Mouse (Mus musculus): ENCODE results near the gene Ift27. TPM values are rescaled to one million over a fixed set of nuclear protein-coding genes. Genes with fewer than 3 reads are reported as not detected.

Gene Ift27
- 9.3 and 18.7 TPM in 2 replicates for polyA plus RNA-seq (2012; rRNA removed)

DNA sequence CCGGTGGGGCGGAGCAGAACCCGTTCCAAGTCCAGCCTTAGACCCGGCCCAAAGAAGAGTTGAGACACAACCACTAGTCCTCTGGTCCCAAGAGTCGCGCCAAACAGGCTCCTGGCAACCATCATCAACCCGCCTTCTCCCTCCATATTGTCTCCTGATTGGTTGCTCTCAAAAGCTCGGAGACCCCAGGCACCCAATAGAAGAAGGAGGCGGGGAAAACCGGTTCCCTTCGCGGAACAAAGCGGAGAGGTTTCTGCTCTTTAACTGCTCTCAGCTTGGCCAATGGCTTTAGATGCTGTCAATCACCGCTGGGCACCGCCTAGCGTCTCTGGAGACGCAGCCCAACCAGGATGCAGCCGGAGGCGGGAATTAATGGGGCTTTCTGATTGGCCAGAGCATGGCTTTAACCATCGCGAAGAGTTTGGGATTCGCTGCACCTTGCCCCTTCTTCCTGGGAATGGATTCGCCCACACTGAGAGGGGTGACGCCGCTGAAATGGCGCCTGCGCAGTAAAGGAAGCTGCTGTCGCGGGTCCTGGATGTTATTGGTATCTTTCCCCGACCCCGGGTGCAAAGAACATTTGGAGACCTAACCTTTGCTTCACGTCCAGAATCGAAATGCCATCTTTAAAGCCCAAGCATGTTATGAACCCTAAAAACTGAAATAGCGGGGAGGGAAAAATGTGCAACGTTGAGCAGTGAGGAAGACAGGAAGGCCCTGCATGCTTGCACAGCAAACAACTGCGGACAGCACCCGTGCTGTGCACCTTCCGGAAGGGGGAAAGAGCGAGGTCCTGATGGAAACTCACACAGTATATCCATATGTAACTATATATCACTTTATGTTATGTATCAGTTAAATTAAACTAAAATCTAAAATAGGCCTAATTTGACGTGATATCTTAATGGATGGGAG is at the start of gene Ift27:
Gene Ift27 (minus strand): TSS at position 136 of the 915 bp plus-strand sequence.
- Histone ChIP-seq H3K27me3 (ENCODE audit: control insufficient read depth, insufficient read depth, low read length) (no peaks in the 10 kb centered on the region), H3K4me3 (ENCODE audit: low read depth, low read length) (peak within 1 kb of the TSS; percentile 68), H3K4me1 (ENCODE audit: control insufficient read depth, insufficient read depth, insufficient read length, low read length) (peaks cover 13% of the 10 kb centered on the region), H3K27ac (ENCODE audit: insufficient read depth, low read depth, low read length) (peak within 1 kb of the TSS; percentile 60), H3K36me3 (ENCODE audit: control insufficient read depth, insufficient read depth, low read length) (no peaks in the 10 kb centered on the region)
- 1% methylated on average over 40 of the region's 40 CpGs for WGBS
- TF ChIP-seq POLR2A (IDR thresholded peaks at IDR 0.05; ENCODE audit: low read depth, low read length) (peak; percentile 56; the same call in 1 of the 2 replicates), CTCF (IDR thresholded peaks at IDR 0.05; ENCODE audit: extremely low read depth, insufficient read length, insufficient replicate concordance, low read depth, low read length) (no peak)

DNA sequence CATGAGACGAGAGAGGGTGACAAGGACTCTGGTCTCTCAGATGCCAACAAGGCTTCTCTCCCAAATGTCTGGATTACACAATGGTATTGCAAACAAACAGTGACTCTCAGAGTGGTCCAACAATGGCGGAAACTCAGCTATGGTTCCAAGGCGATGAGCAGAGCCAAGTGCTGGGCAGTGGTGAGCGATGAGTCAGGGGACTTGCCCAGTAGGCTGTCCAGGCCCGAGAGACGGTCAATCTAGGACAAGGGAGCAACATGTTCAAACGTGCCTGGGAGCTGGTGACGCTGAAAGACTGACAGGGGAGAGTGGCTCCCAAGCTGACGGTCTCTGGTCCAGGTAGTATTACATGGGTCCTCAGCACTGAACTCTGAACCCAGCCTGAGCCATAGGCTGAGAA is 41.4 kb upstream of the Ift27 start:
- WGBS: 83% methylated on average over 9 of the region's 9 CpGs
- H3K4me1 ChIP-seq (ENCODE audit: control insufficient read depth, insufficient read depth, insufficient read length, low read length): no peaks in the 10 kb centered on the region
- H3K4me3 ChIP-seq (ENCODE audit: low read depth, low read length): no peak overlapping the region
- TF ChIP-seq CTCF (IDR thresholded peaks at IDR 0.05; ENCODE audit: extremely low read depth, insufficient read length, insufficient replicate concordance, low read depth, low read length) (no peak), POLR2A (IDR thresholded peaks at IDR 0.05; ENCODE audit: low read depth, low read length) (no peak)
- H3K27ac ChIP-seq (ENCODE audit: insufficient read depth, low read depth, low read length): no peak overlapping the region
- no peaks in the 10 kb centered on the region for H3K36me3 ChIP-seq (ENCODE audit: control insufficient read depth, insufficient read depth, low read length)
- H3K27me3 ChIP-seq (ENCODE audit: control insufficient read depth, insufficient read depth, low read length): no peaks in the 10 kb centered on the region

DNA sequence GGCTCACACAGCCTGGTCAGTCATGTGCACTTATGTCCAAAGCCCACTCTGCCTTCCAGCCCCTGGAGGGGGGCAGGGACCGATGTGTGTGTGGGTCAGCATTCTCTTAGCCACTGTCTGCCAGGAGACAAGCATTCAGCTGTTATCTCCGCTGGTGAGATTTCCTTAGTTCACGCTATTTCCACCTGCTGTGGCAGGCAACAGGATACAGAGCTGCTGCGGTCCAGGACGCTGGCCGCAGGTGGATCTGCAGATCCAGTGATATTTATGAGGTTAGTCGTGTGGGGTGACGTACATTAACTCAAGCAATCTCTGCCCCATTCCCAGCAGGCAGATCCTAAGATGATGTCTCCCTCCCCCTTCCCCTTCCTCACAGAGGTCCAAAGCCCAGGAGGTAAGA is 37.5 kb upstream of the Ift27 start:
- Histone ChIP-seq H3K36me3 (ENCODE audit: control insufficient read depth, insufficient read depth, low read length) (no peaks in the 10 kb centered on the region), H3K27me3 (ENCODE audit: control insufficient read depth, insufficient read depth, low read length) (no peaks in the 10 kb centered on the region), H3K4me3 (ENCODE audit: low read depth, low read length) (no peak overlapping the region), H3K27ac (ENCODE audit: insufficient read depth, low read depth, low read length) (no peak overlapping the region), H3K4me1 (ENCODE audit: control insufficient read depth, insufficient read depth, insufficient read length, low read length) (no peaks in the 10 kb centered on the region)
- 76% methylated on average over 8 of the region's 8 CpGs for WGBS
- TF ChIP-seq CTCF (IDR thresholded peaks at IDR 0.05; ENCODE audit: extremely low read depth, insufficient read length, insufficient replicate concordance, low read depth, low read length) (no peak), POLR2A (IDR thresholded peaks at IDR 0.05; ENCODE audit: low read depth, low read length) (no peak)

- Histone ChIP-seq H3K36me3 (ENCODE audit: control insufficient read depth, insufficient read depth, low read length) (no peaks in the 10 kb centered on the region), H3K27me3 (ENCODE audit: control insufficient read depth, insufficient read depth, low read length) (no peaks in the 10 kb centered on the region), H3K4me3 (ENCODE audit: low read depth, low read length) (no peak overlapping the region), H3K4me1 (ENCODE audit: control insufficient read depth, insufficient read depth, insufficient read length, low read length) (no peaks in the 10 kb centered on the region), H3K27ac (ENCODE audit: insufficient read depth, low read depth, low read length) (no peak overlapping the region)
- 66% methylated on average over 4 of the region's 4 CpGs for WGBS
- TF ChIP-seq CTCF (IDR thresholded peaks at IDR 0.05; ENCODE audit: extremely low read depth, insufficient read length, insufficient replicate concordance, low read depth, low read length) (no peak), POLR2A (IDR thresholded peaks at IDR 0.05; ENCODE audit: low read depth, low read length) (no peak)
Observed at GRCm38 (mm10) chr15:78210203-78210602, 36.3 kb upstream of the Ift27 start.

DNA sequence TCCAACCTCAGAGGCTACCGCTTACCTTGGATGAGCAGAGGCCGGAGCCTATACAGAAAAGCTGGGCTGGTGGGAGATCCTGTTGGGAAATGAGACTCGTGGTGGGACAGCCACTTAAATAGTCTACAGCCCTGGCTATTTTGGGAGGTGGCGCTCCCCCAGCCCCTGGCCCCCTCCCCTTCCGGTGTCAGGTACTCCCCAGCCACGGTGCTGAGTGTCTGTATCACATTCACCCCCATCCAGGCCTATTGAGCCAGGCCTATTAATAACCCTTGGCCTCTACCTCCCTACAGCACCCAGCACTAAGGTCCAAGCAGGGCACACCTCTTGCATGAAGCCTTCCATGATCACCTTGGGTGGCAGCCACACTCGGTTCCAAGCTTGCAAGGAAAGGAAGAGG is 32.4 kb upstream of the Ift27 start, which contains the start of gene Pvalb:
Gene Pvalb (minus strand): TSS at position 89 of the 400 bp plus-strand sequence.
- WGBS: 83% methylated on average over 7 of the region's 7 CpGs
- TF ChIP-seq POLR2A (IDR thresholded peaks at IDR 0.05; ENCODE audit: low read depth, low read length) (no peak), CTCF (IDR thresholded peaks at IDR 0.05; ENCODE audit: extremely low read depth, insufficient read length, insufficient replicate concordance, low read depth, low read length) (no peak)
- H3K27me3 ChIP-seq (ENCODE audit: control insufficient read depth, insufficient read depth, low read length): peaks cover 14% of the 10 kb centered on the region

DNA sequence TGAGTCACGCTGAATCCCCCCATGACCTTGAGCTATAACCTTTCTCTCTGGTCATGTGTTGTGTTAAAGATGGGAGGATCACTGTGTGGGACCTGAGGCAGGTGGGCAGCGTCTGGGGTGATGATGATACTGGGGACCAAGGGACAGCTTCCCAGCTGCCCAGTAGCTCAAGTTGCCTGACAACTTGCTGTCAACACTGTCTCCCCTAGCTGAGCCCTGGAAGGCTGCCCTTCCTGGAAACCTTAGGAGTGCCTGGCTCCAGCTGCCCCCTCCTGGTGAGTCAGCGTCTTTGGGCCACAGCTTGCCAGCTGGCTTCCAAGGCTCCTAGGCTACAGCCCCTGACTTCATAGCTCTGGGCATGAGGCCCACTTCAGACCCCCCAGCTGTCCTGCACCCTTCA is 31.3 kb upstream of the Ift27 start:
- WGBS: 34% methylated on average over 3 of the region's 3 CpGs
- TF ChIP-seq CTCF (IDR thresholded peaks at IDR 0.05; ENCODE audit: extremely low read depth, insufficient read length, insufficient replicate concordance, low read depth, low read length): no peak
- TF ChIP-seq POLR2A (IDR thresholded peaks at IDR 0.05; ENCODE audit: low read depth, low read length): no peak
- no peaks in the 10 kb centered on the region for H3K4me1 ChIP-seq (ENCODE audit: control insufficient read depth, insufficient read depth, insufficient read length, low read length)
- H3K4me3 ChIP-seq (ENCODE audit: low read depth, low read length): no peak overlapping the region
- peaks cover 14% of the 10 kb centered on the region for H3K27me3 ChIP-seq (ENCODE audit: control insufficient read depth, insufficient read depth, low read length)
- no peaks in the 10 kb centered on the region for H3K36me3 ChIP-seq (ENCODE audit: control insufficient read depth, insufficient read depth, low read length)
- H3K27ac ChIP-seq (ENCODE audit: insufficient read depth, low read depth, low read length): no peak overlapping the region

More for the DNA sequence above, 32.4 kb upstream of the Ift27 start, which contains the start of gene Pvalb:
- Histone ChIP-seq H3K27ac (ENCODE audit: insufficient read depth, low read depth, low read length) (no peak within 1 kb of the TSS), H3K36me3 (ENCODE audit: control insufficient read depth, insufficient read depth, low read length) (no peaks in the 10 kb centered on the region), H3K4me1 (ENCODE audit: control insufficient read depth, insufficient read depth, insufficient read length, low read length) (no peaks in the 10 kb centered on the region), H3K4me3 (ENCODE audit: low read depth, low read length) (no peak within 1 kb of the TSS)
